Mouse (Mus musculus): ENCODE data around the gene Stard9.
"Not testable (repeated sequence)": the region's sequence is repeated elsewhere in the genome, so short reads cannot be mapped to it uniquely, and the experiment has no call there.

Gene Stard9

GRCm38 (mm10) chr2:120652925-120653284, 24.0 kb downstream of the Stard9 start:
- DNase-seq (ENCODE audit: low read depth, low spot score), result no peak

GRCm38 (mm10) chr2:120654693-120655092, 25.8 kb downstream of the Stard9 start:
- no peak for DNase-seq (ENCODE audit: low read depth, low spot score)

GRCm38 (mm10) chr2:120655905-120656304, 27.0 kb downstream of the Stard9 start:
- no peak for DNase-seq (ENCODE audit: low read depth, low spot score)

GRCm38 (mm10) chr2:120656711-120657110, 27.8 kb downstream of the Stard9 start:
- no peak for DNase-seq (ENCODE audit: low read depth, low spot score)

DNA sequence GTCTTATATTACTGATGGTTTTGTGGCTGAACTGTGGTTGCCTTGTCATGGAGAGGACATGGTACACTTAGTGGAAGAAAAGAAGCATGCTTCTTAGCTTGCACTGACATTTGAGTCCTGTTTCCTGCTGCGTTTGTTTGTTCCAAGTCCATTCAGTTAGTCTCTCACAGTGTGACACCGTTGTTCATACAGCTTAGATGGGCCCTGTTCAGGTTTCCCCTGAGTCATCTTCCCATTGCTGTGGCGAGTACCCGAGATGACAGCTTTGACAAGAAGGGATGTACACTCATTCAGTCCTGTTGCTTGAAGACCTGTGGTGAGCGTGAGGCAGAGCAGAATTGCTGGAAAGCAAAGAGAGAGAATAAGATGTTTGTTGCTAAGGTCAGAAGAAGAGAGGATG, 29.6 kb downstream of the Stard9 start:
- DNase-seq (ENCODE audit: low read depth, low spot score), result no peak

- no peak for DNase-seq (ENCODE audit: low read depth, low spot score)
Observed at GRCm38 (mm10) chr2:120659318-120659717, 30.4 kb downstream of the Stard9 start.

DNA sequence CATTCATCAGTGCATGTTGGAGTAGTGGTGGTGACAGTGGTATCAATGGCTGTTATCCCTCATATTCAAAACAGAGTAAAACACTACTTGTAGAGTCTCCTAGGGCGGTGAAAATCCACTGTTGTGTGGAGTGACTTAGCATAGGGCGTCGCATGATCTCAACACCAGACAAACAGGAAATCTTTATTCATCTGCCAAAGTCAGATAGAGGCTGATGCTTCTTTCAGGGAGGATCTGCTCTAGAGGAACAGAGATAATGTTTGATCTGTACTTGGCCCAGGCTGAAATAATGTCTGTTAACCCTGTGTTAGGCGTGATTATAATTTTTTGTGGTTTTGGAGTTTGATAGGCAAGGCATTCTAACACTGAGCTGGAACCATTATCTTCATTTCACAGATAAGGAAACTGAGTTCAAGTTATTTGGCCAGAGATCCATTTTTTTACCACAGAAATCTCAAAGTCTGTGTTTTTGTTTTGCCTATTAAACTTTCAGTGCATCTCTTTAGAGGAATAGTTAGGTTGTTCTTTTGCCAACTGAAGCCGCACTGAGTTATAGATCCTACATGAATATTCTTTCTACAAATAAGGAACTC, 31.7 kb downstream of the Stard9 start:
- DNase-seq (ENCODE audit: low read depth, low spot score), result no peak

DNA sequence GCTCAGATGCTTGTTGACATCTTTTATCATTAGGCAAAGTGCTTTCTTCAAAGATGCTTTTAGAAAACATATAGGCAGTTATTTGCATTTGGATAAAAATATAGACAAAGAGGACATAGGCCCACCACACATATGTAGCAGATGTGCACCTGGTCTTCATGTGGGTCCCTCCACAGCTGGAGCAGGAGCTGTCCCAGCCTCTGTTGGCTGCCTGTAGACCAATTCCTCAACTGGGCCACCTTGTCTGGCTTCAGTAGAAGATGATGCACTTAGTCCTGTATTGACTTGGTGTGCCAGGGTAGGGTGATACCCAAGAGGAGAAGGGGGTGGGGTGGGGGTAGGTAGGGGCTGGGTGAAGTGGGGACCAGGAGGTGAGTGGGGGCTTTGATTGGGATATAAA, 33.8 kb downstream of the Stard9 start:
- no peak for DNase-seq (ENCODE audit: low read depth, low spot score)

DNA sequence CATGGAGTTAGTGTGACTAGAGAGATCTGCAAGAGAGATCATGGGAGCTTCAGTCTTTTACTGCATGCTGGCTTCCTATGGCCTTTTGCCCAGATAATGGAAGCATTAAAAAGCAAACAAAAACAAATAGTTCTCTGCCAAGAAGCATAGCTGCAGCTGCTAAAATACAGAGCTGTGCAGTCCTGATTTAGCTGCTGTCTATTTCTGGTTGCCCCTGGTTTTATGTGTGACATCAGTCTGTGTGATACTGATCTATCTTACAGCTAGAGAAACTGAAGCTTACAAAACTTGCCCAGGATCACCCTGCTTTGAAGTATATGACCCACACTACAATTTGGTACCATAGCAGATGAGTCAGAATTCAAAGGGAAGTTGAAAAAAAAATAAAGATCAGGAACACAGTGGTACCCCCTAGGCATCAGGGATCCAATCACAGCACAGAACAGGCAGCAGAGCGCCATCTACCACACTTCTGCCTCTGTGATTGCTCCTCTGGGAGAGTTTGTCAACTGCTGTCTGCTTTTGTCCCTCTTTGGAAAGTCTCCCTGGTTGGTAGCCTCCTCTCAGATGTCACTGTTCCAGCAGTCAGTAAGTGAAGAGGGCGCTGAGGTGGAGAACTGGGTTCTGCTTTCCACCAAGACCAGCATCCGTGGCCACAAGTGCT, 34.7 kb downstream of the Stard9 start:
- DNase-seq (ENCODE audit: low read depth, low spot score), result no peak

- DNase-seq (ENCODE audit: low read depth, low spot score), result no peak
Observed at GRCm38 (mm10) chr2:120667446-120667845, 38.5 kb downstream of the Stard9 start.

DNA sequence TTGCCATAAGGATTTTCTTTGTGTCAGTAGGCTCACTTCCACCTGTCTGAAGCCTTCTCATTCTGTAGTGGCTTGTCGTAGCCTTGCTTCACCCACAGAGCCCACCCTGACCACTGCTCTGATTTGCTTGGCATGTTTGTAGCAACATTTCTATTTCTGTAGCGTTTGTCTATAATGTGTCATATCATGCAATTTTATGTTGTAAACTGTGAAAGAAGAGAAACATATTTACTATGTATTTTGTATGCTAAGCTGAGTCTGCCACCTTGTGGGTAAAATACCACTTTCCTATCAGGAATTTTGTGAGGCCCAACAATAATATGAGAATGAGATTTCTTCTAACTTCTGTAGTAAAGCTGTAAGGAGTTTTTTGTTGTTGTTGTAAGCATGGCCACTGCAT, 41.3 kb downstream of the Stard9 start:
- DNase-seq (ENCODE audit: low read depth, low spot score), result no peak

DNA sequence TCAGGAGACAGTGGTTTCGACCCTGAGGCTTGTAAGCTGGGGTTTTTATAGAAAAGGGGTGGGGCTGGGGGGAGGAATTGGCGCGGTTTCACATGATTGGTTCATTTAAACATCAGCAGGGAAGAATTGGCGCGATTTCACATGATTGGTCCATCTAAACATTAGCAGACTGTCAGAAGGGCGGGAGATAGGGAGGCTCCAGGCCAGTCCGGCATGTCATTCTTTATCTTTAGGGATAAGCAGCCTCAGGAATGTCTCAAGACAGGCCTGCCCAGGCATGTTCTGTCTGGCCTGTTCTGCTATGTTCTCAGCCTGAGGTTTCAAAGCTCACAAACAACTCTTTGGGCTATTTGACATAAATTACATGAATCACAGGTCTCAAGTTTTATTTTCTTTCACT, 52.2 kb downstream of the Stard9 start:
- DNase-seq (ENCODE audit: low read depth, low spot score), result not testable (repeated sequence)

DNA sequence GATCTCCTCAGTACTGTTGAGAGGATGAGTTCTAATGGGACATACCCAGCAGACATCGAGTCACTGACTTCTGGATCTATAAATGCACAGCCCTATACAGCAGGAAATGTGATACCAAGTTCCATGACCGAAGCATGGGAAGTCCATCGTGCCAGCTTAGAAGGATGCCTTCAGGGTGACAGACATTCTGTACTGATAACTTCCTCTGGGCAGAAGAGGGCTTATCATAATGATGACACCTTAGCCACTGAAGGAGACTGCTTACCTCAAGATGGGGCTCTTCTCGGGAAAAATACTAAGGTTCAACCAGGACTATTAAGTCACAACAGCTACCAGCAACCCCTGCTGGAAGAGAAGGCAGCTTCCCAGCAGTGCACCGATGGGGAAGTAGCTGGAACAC, 68.8 kb downstream of the Stard9 start:
- no peak for DNase-seq (ENCODE audit: low read depth, low spot score)

DNA sequence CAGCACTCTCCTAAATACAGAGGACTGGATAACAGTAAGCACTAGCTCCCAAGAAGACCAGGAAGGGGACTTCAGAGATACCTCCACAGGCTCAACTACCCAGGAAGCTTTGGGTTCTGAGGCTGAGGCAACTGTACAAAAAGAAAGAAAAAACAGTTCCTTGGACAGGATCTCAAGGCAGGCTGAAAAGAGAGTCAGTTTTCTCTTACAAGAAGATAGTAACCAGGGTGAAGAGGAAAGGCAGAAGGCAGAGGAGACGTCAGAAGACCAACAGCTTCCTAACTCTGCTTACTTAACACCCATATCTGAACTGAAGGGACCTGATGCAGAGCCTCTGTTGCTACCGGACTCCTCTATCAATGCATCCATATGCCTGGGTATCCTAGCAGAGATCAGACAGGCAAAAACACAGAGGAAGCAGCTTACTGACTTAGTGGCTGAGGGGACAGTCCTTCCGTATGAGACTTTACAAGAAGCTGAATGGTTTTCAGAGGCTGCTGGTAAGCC, 71.5 kb downstream of the Stard9 start:
- DNase-seq (ENCODE audit: low read depth, low spot score), result no peak

- no peak for DNase-seq (ENCODE audit: low read depth, low spot score)
Observed at GRCm38 (mm10) chr2:120702675-120703074, 73.8 kb downstream of the Stard9 start.

- DNase-seq (ENCODE audit: low read depth, low spot score), result no peak
Observed at GRCm38 (mm10) chr2:120707041-120707440, 78.1 kb downstream of the Stard9 start.

DNA sequence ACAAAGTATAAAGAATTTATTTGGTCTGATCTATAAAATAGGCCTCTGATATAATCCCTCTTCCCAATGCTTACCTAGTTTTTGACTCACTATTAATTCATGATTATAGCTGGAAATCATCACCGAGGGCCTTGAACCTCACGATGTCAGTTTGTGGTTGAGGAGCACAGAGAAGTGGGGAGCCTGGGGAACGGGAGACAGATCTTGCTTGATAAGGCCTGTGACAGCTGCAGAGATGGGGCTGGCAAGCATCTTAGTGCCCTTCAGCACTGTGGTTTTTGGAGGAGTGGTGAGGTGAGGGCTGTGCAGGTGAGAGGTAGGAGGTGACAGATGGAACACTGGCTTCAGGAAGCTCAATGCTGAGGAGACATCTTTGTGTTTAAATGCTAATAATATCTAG, 81.2 kb downstream of the Stard9 start:
- DNase-seq (ENCODE audit: low read depth, low spot score), result no peak

GRCm38 (mm10) chr2:120710948-120711347, 82.0 kb downstream of the Stard9 start:
- DNase-seq (ENCODE audit: low read depth, low spot score), result no peak

- no peak for DNase-seq (ENCODE audit: low read depth, low spot score)
Observed at GRCm38 (mm10) chr2:120713441-120713840, 84.5 kb downstream of the Stard9 start.

GRCm38 (mm10) chr2:120718496-120718895, 89.6 kb downstream of the Stard9 start:
- DNase-seq (ENCODE audit: low read depth, low spot score), result no peak

GRCm38 (mm10) chr2:120720821-120721220, 91.9 kb downstream of the Stard9 start:
- DNase-seq (ENCODE audit: low read depth, low spot score), result no peak

DNA sequence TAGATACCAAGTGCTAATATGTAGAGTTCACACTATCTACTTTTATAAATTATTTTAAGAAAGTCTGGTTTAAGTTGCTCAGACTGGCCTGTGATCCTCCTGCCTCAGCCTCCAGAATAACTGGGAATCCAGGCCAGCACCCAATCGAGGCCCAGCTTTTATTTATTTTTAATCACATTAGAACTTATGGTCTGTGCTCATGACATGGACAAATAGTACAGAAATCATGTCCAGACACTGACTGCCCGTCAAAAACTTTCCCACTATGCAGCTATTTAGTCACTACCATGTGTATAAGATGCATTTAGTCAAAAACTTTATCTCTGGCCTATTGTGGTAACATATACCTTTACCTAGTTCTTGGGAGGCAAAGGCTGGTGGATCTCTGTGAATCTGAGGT, 93.0 kb downstream of the Stard9 start:
- no peak for DNase-seq (ENCODE audit: low read depth, low spot score)

- DNase-seq (ENCODE audit: low read depth, low spot score), result no peak
Observed at GRCm38 (mm10) chr2:120722491-120722890, 93.6 kb downstream of the Stard9 start.

GRCm38 (mm10) chr2:120723621-120724020, 94.7 kb downstream of the Stard9 start:
- no peak for DNase-seq (ENCODE audit: low read depth, low spot score)

Data from skeletal muscle tissue, adult 2 months (tissue).